Mouse (Mus musculus) neutrophil, adult 5-6 weeks (primary cell): ENCODE data around the gene 1700086D15Rik. TPM values are rescaled to one million over a fixed set of nuclear protein-coding genes. Genes with fewer than 3 reads are reported as not detected.

Experiments
- ATAC-seq: fragments of 151-379, 151-347 bp; 2 replicates; pipeline ENCODE4 v1.8.0; 2017; ENCODE audit warnings: mild to moderate bottlenecking, moderate TSS enrichment; ENCODE audit not compliant: insufficient number of reproducible peaks, poor library complexity, low FRiP score, severe bottlenecking; ENCODE audit errors: extremely low read depth
- total RNA-seq: library from RNA; stranded (forward); fragments of 200-1000 nt; gene quantifications from 2 replicates; pipeline ENCODE4 v1.2.3, GENCODE M21; 2017

The 1700086D15Rik gene
- total RNA-seq, 1 experiment from 2014 or later, result not detected

- no peak for ATAC-seq
These were observed 20.7 kb downstream of the 1700086D15Rik start for GRCm38 (mm10) chr11:65139030-65139429.

- ATAC-seq, result no peak
These were observed 22.5 kb downstream of the 1700086D15Rik start for GRCm38 (mm10) chr11:65137145-65137652.

GRCm38 (mm10) chr11:65135251-65135739 lies 24.4 kb downstream of the 1700086D15Rik start:
- no peak for ATAC-seq

DNA sequence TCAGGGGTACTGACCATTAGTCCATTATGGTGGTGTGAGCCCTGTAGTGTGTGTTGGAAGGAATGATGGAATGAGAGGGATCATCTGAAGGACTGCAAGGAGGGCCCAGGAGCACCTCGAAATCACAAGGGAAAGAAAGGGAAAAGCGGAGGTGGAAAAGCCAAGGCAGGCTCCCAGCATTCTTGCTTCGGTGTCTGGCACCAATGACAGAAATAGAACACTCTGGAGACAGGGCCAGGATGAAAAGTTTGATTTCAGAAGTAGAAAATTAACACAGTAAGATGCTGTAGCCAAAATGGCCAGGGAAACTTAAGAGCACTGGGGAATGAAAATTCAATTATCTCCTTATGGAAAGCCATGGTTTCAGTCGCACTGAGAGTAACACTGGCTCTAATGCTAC lies 26.0 kb downstream of the 1700086D15Rik start:
- no peak for ATAC-seq

DNA sequence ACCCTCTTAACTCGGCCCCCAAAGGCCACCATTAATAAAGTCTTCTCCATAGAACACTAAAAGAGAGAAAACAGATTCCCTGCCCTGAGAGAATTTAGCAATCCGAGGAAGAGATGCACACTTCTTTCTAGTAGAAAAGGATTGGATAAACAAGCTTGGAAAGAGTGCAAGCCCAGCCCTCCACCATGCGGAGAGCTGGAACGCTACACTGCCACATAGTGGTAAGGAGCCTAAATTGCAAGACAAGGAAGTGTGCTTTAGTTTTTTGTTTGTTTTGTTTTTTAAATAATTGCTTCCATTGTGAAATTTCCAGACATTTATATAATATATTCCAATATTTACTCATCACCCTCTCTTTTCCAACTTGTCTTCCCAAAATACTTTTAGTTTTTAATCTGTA lies 30.6 kb downstream of the 1700086D15Rik start:
- ATAC-seq, result no peak

DNA sequence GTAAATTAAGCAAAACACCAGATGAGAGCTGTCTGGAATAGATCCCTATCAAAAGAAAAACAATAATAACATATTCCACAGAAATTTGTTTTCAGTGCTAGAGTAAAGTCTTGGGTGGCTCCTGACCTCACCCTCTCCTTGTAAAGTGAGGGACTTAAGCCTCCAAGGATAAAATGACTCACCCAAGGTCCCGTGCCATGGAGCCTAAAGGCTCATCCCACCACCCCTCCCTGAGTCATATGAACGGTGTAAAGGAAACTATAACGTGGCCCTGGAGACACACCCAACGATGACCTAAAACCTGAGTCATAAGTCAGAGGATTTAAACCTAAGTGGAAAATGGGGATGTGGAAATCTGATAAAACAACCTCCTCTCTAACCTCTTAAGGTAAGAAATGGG lies 31.0 kb downstream of the 1700086D15Rik start:
- ATAC-seq, result no peak

GRCm38 (mm10) chr11:65126566-65126965 lies 33.1 kb downstream of the 1700086D15Rik start:
- ATAC-seq, result no peak

DNA sequence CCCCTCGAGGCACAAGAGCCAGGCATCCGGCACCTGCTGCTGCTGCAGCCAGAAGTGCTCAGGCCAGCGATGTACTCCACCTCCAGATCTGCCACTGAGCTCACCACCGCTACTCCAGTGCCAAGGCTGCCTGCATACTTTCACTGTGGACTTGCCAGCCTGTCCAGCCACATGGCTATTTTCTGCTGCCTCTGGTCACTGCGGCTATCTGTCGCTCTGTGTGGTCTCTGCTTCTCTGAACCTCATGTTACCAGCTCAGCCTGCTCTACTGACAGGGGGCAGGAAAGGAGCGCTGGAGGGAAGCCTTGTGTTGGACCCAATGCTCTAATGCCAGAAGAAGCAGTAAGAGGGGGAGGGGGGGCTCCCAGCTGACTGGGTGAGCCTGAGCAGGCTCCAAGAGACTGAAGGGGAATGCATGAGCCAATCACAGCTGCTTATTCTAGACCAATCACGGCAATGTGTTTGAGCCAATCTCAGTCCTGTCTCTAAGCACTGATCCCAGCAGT lies 34.7 kb downstream of the 1700086D15Rik start:
- ATAC-seq, result no peak

- ATAC-seq, result no peak
These were observed 39.4 kb downstream of the 1700086D15Rik start for GRCm38 (mm10) chr11:65120276-65120675.

GRCm38 (mm10) chr11:65115811-65116210 lies 43.9 kb downstream of the 1700086D15Rik start:
- no peak for ATAC-seq

GRCm38 (mm10) chr11:65112086-65112485 lies 47.6 kb downstream of the 1700086D15Rik start:
- no peak for ATAC-seq

- ATAC-seq, result no peak
These were observed 48.0 kb downstream of the 1700086D15Rik start for GRCm38 (mm10) chr11:65111651-65112050.

GRCm38 (mm10) chr11:65110058-65110457 lies 49.6 kb downstream of the 1700086D15Rik start:
- ATAC-seq, result no peak

- no peak for ATAC-seq
These were observed 51.9 kb downstream of the 1700086D15Rik start for GRCm38 (mm10) chr11:65107734-65108171.

GRCm38 (mm10) chr11:65107151-65107550 lies 52.5 kb downstream of the 1700086D15Rik start:
- no peak for ATAC-seq

GRCm38 (mm10) chr11:65104076-65104475 lies 55.6 kb downstream of the 1700086D15Rik start:
- no peak for ATAC-seq

Other genes with a start within 250 kb of the 1700086D15Rik start
- 18.2 and 19.9 TPM in 2 replicates for gene Elac2, start 180.9 kb downstream of the 1700086D15Rik start, total RNA-seq
- gene Arhgap44, start 3.1 kb upstream of the 1700086D15Rik start, total RNA-seq, result not detected in 2 replicates
- not detected in 2 replicates for gene Myocd, start 110.1 kb upstream of the 1700086D15Rik start, total RNA-seq